Mouse (Mus musculus): ENCODE data around the gene Gsk3a. TPM values are rescaled to one million over a fixed set of nuclear protein-coding genes. Genes with fewer than 3 reads are reported as not detected.

The Gsk3a gene
- polyA plus RNA-seq, 1 experiment from 2014 or later = 17.5 TPM

DNA sequence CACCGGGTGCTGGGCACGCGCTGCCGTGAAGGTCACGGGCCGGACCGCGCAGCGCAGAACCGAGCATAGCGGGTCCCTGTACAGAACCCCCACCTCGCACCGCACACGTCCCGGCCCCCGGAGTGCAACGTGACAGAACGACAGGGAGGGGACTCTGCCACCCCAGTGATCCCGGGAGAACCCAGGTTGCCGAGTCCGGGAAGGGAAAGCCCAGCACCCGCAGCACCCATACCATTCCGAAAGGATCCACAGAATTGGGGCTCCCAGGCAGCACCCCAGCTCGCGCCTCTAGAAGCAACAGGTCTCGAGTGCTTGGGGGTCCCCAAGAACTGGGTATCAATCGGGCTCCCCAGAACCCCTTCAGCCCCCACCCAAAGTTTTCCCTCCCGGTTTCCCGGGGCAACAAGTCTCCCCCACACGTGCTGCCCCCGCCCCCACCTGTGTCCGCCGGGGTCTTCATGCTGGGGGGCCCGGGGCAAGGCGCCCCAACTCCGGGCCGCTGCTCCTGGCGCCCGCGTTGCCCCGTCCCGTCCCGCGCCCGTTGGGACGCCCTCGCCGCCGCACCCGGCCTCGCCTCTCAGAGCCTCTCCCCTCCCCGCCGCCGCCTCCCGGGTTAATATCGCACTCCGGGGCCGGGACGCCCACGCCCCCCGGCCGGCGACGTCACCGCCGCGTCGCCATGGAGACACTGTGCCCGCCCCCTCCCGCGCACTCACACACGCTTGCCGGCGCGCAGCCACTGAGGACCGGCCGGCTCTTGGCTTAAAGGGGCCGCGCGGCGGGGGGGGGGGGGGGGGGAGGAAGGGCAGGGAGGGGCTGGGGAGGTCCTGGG is 12.7 kb upstream of the Gsk3a start, which contains the start of gene Erf:
TSS of gene Erf (minus strand) at position 621 of the 832 bp plus-strand sequence.
- peak; percentile 92 for DNase-seq (ENCODE audit: low spot score)

DNA sequence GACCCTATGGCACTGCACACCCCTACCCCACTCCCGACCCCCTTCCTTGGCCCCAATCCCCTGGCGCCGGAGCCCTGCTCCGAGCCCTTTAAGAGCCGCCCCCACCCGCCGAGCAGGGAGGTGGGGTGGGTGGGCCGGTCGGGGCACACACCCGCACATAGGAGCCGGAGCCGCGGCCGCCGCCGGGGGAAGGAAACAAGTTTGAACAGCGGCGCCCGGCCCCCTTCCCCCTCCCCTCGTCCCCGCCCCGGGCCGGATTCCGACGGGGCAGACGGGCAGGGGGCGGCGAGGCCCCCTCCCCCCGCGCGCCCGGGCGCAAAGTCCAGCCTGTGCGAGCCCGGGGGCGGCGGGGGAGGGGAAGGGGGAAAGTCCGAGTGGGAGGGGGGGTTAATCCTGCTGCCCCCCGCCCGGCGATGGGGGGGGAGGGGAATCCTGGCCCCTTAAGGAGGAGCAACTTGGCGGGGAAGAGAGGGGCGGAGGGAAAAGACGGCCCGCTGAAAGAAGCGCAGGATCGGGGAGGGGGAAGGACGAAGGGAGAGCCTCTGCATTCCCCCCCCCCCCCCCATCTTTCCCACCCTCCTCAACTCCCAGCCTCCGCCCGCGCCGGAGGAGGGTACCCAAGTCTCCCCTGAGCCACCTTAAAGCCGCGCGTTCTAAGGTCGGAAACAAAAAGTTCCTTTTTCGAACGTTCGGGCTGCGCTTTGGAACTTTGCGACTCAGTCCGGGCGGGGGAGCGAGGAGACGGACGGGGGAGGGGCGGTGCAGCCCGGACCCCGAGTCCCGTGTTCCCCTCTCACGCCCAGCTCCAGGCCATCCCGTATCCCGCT is 11.9 kb upstream of the Gsk3a start:
- peak; percentile 79 for DNase-seq (ENCODE audit: low spot score)

DNA sequence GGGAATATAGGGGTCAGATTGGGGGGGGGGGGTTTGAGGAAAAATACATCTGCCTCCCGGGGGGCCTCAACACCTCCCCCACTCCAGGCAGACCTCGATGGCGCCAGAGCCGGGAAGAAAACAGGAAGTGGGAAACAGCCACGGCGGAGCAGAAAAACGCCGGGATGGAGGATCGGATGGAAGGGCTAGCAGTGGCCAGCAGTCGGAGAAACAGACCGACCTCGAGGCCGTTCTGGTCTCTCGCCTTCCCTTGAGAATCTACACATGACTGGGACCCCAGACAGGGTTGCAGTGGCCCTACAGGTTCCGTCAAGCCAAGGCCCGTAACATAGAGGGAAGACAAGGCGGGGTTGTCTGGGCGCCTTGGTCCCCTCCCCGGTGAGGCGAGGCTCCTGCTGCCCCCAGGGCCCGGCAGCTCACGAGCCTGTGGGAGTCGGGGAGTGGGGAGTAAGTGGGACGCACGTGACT is 11.2 kb upstream of the Gsk3a start:
- DNase-seq (ENCODE audit: low spot score) = no peak

DNA sequence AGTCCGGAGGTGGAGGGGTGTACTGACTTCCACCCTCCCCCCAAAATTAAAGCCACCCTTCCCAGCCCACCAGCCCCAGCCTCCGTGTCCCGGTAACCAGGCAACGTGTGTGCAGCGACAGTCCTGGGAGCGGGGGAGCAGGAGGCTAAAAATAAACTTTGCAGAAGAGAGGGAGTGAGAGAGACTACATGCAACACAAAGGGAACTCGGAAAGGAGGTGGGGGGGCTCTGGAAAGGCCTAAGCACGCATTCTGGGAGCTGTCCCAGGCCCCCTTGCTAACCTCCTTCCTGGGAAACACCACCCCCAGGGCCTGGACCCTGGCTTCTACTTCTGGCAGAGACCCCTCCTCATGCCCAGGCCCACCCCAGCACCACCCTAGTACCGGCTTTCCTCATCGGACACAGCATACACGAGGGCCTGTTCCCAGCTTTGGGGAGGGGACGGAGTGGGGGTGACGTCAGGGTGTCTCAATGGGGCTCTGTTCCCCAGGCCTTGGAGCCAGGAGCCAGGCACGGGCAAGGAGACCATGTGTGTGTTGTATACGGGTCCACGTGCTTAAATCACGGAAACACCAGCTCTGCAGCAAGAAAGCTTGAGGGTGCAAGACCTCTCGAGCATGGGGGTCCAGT is 10.5 kb upstream of the Gsk3a start:
- peak; percentile 43 for DNase-seq (ENCODE audit: low spot score)

DNA sequence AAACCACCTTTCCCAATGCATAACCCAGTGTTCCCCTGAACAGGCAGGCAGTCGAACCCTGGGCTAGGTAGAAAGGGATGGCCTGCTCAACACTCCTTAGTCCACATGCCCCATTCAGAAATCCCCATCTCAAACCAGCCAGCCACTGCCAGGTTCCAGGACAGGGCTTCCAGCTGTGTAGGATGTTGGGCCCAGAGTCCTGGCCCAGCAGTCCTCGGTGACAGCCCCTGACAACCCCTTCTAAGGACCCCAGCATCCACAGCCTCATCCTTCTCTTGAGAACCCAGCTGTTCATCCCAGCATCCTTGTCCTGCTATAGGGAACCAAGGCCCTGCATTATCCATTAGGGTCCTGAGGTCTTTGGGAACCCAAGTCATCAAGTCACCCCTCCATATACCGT is 9.8 kb upstream of the Gsk3a start:
- no peak for DNase-seq (ENCODE audit: low spot score)

DNA sequence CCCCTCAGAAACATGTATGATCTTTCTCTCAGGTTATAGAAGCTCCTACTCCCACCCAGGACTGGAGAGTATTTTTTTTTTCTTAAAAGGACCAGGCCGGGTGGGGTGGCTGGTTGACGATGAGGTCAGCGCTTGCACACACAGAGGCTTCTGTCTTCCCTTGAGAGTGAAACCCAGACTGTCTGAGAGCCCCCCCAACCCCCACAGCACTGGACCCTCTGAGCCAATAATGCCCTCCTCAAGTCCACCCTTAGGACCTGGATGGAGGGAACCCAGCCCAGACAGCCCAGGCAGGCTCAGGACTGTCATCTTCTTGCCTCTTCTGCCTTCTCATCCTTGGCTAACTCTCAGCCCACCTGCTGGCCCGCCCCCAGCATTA is 9.1 kb upstream of the Gsk3a start:
- no peak for DNase-seq (ENCODE audit: low spot score)

DNA sequence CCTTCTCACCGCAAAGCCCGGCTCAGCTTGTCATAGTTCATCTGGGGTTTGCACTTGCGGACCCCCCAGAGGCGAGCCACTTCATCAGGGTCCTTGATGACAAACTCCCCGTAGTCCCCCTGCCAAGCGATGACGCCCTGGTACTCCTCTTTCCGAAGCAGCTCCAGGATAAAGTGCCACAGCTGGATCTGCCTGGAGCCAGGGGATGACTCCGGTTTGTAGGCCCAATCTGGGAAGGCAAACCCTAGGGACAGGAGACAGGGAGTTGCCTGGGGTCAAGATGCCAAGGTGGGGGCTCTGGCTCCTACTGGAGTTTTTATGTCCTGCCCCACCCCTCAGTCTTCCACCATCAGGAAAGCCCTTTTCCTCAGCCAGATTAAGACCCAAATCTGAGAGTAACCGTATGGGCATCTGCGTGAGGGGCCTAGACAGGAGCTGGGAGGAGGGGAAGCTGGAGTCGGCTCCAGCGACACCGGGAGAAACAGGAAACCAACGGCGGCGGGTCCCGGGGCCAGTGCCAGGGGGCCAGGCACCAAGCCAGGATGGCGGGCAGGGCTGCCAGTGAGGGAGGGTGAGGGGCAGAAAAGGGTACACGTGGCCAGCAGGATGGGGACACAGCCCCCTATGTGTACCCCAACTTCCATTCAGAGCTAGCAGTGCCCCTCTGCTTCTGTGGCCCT is 8.6 kb upstream of the Gsk3a start:
- no peak for DNase-seq (ENCODE audit: low spot score)

DNA sequence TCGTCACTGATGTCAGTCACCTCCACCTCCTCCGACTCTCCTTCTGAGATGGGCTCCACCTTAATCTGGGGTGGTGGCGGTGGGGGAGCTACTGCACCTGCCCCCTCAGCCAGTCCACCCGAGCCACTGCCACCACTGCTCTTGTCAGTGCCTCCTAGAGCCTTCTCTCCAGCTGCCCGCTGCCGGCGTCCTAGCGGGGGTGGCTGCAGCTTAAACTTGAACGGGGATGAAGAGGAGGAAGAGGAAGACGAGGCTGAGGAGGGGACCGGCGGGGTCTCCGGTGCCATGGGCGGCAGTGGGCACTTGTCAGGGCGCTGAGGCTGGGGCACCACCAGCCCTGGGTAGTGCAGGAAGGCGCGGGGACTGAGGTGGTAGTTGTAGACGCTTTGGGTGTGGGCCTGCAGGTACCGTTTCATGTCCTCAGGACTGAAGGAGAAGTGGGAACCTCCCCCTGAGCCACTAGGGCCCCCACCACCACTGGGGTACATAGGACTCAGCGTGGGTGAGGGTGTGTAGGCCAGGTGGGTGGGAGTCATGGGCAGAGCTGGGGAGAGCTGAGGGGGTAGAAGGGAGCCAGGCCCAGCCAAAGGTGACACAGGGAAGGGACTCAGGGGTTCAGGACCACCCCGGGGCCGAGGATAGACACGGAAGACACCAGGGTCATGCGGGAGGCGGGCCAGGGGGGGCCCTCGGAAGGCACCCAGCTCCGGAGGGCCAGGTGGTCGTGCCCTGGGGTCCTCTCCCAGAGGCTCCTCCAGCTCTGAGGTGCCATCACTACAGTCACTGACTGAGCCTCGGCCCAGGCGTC is 7.1 kb upstream of the Gsk3a start:
- DNase-seq (ENCODE audit: low spot score) = no peak

DNA sequence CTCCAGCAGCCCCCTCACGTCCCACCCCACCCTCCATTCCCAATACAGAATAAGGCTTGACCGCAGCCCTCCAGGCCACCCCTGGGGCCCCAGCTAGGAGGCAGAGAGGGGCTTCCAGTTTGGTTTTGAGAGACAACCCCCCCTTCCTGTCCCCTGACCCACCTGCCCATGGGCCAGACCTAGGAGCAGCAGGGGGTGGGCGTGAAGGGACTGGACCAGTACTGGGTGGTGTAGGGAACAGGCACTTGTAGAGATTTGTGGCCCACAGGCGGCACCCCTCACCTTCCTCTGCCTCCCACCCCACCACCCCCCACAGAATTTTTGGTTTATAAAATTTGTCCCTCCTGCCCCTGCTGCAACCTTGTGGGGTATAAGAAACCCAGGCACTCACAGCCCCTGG is 5.7 kb upstream of the Gsk3a start:
- no peak for DNase-seq (ENCODE audit: low spot score)

DNA sequence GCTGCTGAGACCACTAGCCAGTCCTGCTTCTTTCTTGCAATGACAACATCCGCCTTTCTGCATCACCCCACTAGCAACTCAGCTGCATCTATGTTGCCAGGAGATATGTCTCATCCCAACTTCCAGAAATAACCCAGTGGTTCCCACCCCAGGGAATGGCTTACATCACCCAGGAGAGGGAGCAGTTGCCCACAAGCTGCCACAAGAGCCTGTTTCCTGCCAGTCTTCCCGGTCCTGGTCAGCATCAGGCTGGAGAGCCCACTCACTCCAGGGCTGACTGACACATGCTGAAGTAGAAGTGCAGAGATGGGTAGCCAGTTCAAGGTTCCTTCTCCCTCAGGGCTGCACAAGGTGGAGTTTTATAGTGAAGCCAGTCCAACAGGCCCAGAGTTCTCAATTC is 3.4 kb upstream of the Gsk3a start:
- no peak for DNase-seq (ENCODE audit: low spot score)

DNA sequence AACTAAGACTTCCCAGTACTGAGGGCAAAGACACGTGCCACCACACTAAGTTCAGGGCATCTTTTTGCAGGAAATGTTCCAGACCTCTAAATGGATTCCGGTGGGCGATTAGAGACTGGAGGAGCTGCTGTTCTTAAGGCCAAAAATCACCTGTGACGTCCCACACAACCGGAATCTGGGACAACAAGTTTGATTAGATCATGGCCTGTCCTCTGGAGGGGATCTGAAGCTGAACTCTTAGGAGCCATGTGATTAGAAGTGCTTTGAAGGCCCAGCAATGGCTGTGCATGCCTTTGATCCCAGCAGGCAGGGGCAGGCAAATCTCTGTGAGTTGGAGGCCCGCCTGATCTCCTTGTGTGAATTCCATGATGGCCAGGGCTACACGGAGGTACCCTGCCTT is 3.0 kb upstream of the Gsk3a start:
- DNase-seq (ENCODE audit: low spot score) = no peak

DNA sequence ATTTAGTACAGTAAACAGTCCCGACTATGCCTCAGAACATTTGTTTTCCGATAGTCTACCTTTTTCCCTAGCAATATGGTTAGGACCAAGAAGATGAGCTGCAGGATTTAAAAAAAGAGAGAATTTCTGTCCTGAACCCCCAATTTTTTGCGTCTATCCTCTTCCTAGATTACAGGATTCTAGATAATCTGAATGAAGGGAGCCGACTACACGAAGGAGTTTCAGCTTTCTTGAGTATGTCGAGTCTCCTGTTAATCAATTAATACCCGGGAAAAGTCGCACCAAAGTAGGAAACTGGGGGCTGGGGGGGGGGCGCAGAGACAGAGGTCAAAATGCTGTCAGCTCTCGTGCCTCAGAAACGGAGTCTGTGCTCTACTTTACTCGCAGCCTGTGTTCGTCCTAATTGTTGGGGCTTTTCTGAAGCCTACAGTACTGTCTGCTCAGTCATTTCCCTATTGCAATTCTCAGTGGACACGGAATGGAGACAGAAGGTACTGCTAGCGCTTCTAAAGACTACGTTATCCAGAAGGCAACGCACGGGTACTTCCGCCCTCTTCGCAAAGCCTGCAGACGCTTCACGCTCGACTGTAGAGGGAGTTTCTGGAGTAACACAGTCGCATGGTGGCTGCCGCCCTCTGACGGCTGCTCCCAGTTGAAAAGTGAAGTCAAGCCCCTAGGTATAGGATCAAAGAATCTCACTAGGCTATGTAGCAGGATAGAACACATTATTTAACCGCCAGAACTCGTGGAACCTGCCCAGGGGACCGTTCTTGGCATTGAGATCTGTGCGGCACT is 1.4 kb upstream of the Gsk3a start:
- DNase-seq (ENCODE audit: low spot score) = peak; percentile 93

DNA sequence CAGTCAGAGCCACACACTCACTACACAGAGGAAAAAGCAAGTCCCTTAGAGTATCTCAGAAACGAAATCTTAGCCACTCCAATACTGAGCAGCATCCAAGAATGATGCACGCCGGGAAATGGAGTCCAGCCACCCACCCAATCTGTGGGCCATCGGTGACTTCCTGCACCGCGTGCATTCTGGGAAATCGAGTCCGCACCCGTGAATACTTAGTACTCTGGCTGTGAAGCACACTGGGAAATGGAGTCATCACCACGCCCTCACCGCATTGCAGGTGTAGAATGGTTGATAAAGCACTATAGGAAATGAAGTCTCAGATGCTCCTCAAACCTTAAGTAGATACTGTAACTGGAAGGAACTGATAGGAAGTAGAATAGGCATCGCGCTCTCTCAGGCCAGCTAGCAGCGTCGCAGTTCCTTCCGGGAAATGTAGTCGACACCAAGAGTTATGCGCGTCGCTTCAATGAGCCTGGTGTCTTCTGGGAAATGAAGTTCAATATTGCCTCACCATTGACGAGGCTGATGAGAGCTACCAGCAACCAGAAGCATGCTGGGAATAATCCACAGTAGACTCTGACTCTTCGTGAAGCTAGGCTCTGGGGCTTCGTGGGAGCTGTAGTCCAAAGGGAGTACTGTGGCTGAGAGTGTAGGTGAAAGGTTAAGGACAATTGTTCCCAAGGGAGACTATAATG is 510 bp upstream of the Gsk3a start:
- peak; percentile 97 for DNase-seq (ENCODE audit: low spot score)

DNA sequence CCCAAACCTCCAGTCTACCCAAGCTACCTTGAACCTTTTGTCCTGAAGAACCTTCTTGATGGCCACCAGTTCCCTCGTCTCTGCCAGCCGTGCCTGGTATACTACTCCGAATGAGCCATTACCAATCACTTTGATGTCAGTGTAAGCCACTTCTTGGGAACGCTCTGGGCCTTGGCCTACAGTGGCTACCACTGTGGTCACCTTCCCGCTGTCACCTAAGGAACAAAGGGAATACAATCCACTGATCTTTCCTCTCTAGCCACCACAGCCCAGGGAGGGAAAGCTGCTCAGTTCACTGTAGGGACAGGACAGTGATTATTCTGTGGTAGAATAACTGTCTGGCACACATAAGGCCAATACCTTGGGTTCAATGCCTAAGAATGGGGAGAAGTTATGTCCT is 2.1 kb downstream of the Gsk3a start:
- DNase-seq (ENCODE audit: low spot score) = no peak

DNA sequence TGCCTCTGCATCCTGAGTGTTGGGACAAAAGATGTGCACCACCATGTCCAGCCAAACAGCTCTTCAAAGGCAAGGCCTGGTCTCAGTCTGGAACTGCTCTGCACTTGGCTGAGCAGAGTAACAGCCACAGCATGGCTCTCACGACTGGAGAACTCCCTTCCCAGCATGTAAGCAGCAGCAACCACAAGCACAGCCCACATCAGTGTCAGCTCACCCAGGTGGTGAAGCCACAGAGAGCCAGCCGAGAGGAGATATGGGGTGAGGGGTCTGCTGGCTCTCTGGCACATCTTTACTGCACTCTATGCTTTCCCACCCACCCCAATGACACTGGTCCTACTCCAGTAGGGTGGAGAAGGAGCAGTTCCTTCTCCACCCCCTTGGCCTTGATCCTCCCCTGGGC is 4.6 kb downstream of the Gsk3a start:
- DNase-seq (ENCODE audit: low spot score) = peak; percentile 83

DNA sequence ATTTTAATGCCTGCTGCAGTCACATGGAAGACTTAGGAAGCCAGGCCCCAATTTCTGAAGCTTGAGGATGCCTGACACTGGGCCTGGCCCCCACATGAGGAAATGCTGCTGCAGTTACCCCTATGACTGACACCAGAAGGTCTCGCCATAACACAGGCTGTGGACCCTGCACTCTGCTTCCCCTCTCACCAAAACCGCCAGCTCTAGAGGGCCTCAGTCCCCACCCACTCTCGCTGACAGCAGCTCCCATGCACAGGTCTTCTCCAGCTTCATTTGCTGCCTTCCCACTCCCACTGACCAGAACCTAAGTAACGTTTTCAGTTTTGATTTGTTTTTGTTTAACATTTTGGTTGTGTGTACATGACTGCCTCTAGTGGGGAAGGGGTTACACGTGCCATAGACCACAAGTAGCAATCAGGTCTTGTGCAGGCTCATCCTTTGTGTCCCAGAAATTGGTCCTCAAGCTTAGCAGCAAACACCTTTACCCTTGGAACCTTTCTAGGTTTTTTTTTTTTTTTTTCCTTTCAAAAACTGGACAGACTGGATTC is 5.5 kb downstream of the Gsk3a start:
- DNase-seq (ENCODE audit: low spot score) = no peak

DNA sequence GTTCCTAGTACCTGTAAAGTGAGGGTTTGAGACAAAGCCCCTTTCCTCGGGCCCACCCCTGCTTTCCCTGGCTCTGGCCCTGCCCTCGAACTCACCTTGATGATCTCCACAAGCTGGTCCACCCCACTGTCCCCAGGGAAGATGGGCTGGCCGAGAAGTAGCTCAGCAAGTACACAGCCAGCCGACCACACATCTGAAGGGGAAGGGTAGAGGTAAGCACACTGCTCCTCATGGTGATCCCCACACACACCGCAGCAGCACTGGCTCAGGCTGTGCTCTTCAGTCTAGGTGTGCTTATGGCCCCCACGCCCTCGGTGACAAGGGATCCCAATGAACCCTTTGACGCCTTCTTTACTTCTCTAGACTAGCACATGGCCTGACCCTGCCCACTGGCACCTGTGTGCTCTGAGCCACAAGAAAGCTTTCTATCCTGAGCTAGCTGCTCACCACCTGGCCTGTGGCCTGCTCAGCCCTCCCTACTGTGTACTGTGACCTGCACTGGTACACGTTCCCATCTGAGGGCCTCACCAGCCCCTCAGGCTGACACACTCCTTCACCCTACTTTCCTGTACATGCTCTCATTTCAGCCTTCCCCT is 6.9 kb downstream of the Gsk3a start:
- peak; percentile 81 for DNase-seq (ENCODE audit: low spot score)

DNA sequence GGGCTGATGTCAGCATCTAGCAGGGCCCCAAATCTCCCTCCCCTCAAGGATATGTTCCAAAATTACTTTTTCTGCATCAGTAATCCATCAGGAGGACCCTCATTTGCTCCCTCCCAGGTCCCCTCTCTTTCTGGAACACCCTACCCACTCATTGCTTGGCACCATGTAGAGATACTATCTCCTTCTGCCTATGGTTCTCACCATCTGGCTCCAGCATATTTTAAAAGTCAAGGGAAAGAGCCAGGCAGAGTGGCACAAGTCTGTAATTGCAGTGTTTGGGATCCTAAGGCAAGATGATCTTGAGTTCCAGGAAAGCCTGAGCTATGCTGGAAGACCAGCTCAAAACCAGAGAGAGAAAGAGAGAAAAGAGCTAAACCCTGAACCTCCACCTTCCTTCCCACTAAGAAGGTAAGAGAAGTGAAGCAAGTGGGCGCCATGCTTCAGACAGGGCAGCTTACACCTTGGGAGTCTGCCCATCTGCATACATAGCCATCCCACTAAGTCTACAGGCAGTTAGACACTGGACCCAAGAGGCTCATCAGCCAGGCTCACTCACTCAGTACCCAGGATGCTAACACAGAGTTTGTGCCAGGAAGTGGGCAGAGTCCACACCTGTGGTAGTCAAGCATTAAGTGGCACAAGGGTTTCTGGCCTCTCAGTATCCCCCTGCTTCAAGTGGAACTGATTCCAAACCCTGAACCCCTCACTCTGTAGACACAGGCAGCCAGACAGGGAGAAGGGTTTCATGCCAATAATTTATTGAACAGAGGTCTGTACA is 9.9 kb downstream of the Gsk3a start:
- no peak for DNase-seq (ENCODE audit: low spot score)
